Mouse (Mus musculus) heart, adult 2 months (tissue): Measurements from ENCODE around the gene Zfp979.
"Not testable (repeated sequence)": the region's sequence is repeated elsewhere in the genome, so short reads cannot be mapped to it uniquely, and the experiment has no call there.

Experiments used
- CTCF ChIP-seq: fragments of 200-600 bp; IDR thresholded peaks from 2 replicates; pipeline ENCODE4 v1.8.1; 2022; ENCODE audit warnings: antibody characterized with exemption, mild to moderate bottlenecking, moderate library complexity
- EP300 ChIP-seq: fragments of 200-500 bp; IDR thresholded peaks from 2 replicates; pipeline ENCODE4 v1.6.1; 2011; ENCODE audit warnings: low read depth, low read length, control low read depth; ENCODE audit not compliant: insufficient read depth

GRCm38 (mm10) chr4:147642413-147642812 lies at the start of gene Zfp979:
- TF ChIP-seq CTCF, EP300: not testable (repeated sequence)
